ENCODE assay signal across 9 mouse cellular contexts in genomic region chr17:26314291-26314690, GRCm38 (mm10).
DNase-seq lines count a peak whose midpoint lies in the region; ATAC-seq and TF ChIP-seq lines count a peak whose summit lies in the region.
"Had no signal": no experiment of that assay in that cellular context is flagged by ENCODE, and none has a peak within 500 bp of the region (broad histone marks: within the 10 kb centered on the region; RNA-seq: fewer than 3 reads in every experiment).

No protein-coding gene starts in this region.

- 5% methylated on average over 6 of the region's 6 CpGs for WGBS in lung, postnatal 0 days

- H3K4me3 ChIP-seq in lung, postnatal 0 days (ENCODE audit: low read depth, low read length): no peak overlapping the region
- H3K4me3 ChIP-seq: heart, embryonic 13.5 days had no signal

- no peak overlapping the region for H3K4me2 ChIP-seq in lung, postnatal 0 days (replicated peaks; ENCODE audit: low read depth, low read length)
- H3K4me2 ChIP-seq: heart, embryonic 13.5 days had no signal

- no peak for TF ChIP-seq EP300 in lung, postnatal 0 days (IDR thresholded peaks at IDR 0.05)

- no peaks in the 10 kb centered on the region for H3K9me3 ChIP-seq in lung, postnatal 0 days (ENCODE audit: low read length)
- H3K9me3 ChIP-seq: heart, embryonic 13.5 days had no signal

- no peaks in the 10 kb centered on the region for H3K27me3 ChIP-seq in lung, postnatal 0 days (replicated peaks; ENCODE audit: insufficient read depth, low read length)

- peak; percentile 76 for ATAC-seq in lung, postnatal 0 days

- H3K9ac ChIP-seq in lung, postnatal 0 days (replicated peaks; ENCODE audit: low read depth): no peak overlapping the region
- H3K9ac ChIP-seq: heart, embryonic 13.5 days had no signal

- H3K27ac ChIP-seq in lung, postnatal 0 days (ENCODE audit: low read length): no peak overlapping the region
- H3K27ac ChIP-seq: heart, embryonic 13.5 days had no signal

- H3K4me1 ChIP-seq in lung, postnatal 0 days (ENCODE audit: insufficient read depth, low read depth, low read length): no peaks in the 10 kb centered on the region; the same call in 1 of the 2 replicates

- TF ChIP-seq CTCF in lung, postnatal 0 days (IDR thresholded peaks at IDR 0.05): peak; percentile 81

- DNase-seq in 416B (ENCODE audit: low read depth): peak; percentile 68
- DNase-seq in T-cell, adult 2 months (ENCODE audit: low spot score): peak; percentile 15
- DNase-seq in embryo, embryonic 10 days (ENCODE audit: low spot score): peak; percentile 76
- peak; percentile 25 to 75 for DNase-seq in heart, adult 9 months (ENCODE audit: low spot score in 2 of 2)
- DNase-seq in layer of hippocampus, adult 11-12 months (ENCODE audit: low spot score): peak; percentile 81
- peak; percentile 83 for DNase-seq in lung, postnatal 0 days (ENCODE audit: low spot score)
- peak; percentile 46 to 53 for DNase-seq in right cerebral cortex, postnatal 36 days (ENCODE audit: low spot score in 2 of 2)
- peak; percentile 58 to 78 for DNase-seq in urinary bladder, postnatal 4 days (ENCODE audit: low spot score in 2 of 2)

- H3K36me3 ChIP-seq in lung, postnatal 0 days (ENCODE audit: insufficient read depth, low read length): no peaks in the 10 kb centered on the region
- H3K36me3 ChIP-seq: heart, embryonic 13.5 days had no signal

Comparison
In these comparisons a context has a peak if more than half of its experiments do, and no peak if none do; other contexts are left out.
1. DNase-seq: peak in every context shown above with its lines; median percentile 83 in lung, postnatal 0 days; 81 in layer of hippocampus, adult 11-12 months; 76 in embryo, embryonic 10 days; 68 in 416B; 68 in urinary bladder, postnatal 4 days; 50 in heart, adult 9 months; 50 in right cerebral cortex, postnatal 36 days; 15 in T-cell, adult 2 months.